Mouse (Mus musculus): ENCODE results near the gene Tec. TPM values are rescaled to one million over a fixed set of nuclear protein-coding genes. Genes with fewer than 3 reads are reported as not detected.

Tec gene
- polyA plus RNA-seq, 1 experiment from 2014 or later = 5.2 TPM

DNA sequence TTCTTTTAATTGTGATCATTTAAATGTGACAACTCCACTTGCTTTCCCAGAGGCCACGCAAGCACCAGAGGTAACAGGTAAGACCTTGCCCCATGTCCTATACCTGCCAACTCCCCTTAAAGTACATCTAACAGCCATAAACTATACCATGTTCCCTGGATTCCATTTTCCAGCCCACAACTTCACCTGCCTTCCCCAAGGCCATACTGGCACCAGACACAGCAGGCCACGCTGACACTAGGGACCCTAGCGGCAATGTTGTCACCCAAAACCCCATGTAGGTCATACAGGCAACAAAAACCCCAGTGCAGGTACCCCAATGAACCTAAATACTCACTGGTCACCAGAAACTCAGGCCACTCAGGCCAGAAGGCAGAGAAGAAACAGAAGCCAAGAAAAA, 32.6 kb downstream of the Tec start:
- Histone ChIP-seq H3K27ac (ENCODE audit: low read length) (no peak overlapping the region), H3K4me2 (ENCODE audit: low read depth, low read length) (no peak overlapping the region), H3K27me3 (ENCODE audit: control insufficient read depth, insufficient read depth, low read depth, low read length) (no peaks in the 10 kb centered on the region), H3K4me1 (ENCODE audit: control insufficient read depth, low read depth, low read length) (peaks cover 10% of the 10 kb centered on the region), H3K9ac (ENCODE audit: low read depth, low read length) (no peak overlapping the region), H3K9me3 (replicated peaks; ENCODE audit: control insufficient read depth, low read length) (no peaks in the 10 kb centered on the region), H3K36me3 (ENCODE audit: control insufficient read depth, insufficient read depth) (no peaks in the 10 kb centered on the region), H3K4me3 (ENCODE audit: low read depth, low read length) (no peak overlapping the region)
- WGBS (ENCODE audit: insufficient replicate concordance) = 79% methylated on average over 3 of the region's 3 CpGs
- ATAC-seq (ENCODE audit: low read depth) = no peak

DNA sequence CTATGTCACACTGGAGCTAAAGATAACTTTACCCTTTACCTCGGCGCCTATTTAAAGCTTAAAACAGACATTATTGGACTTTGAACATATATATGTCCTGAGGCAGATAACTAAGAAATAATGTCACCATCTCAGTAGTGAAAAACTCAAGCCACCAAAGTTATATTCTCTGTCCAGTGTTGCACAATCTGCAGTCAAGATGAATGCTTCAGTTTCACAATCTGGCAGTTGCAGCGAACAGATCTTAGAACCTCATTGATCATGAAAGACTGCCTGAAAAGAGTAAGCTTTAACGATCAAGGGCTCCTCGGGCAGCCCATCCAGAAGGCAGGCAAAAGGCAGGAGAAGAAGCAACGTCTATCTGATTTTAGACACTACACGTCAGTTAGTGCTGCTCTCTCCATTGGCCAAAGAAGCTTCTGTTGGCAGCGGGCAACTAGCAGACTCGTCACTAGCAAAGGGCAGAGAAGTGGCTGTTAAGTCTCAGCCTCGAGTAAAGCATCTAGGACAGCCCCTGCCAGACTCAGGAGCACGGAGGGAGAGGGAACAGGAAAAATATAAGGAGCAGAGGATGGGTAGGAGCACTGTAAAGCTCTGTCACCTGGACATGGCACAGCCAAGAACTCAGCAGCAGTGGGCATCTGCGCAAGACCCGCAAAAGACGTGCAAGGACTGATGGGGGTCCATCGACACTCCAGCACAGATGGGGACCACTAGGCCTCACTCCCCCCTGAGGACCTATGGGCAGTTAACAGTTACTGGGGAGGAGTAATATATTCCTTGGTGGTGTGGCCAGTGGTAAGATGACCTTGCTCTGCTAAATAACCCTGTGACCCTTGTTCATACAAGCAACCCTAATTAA, 35.1 kb downstream of the Tec start:
- H3K4me2 ChIP-seq (ENCODE audit: low read depth, low read length) = no peak overlapping the region
- H3K9ac ChIP-seq (ENCODE audit: low read depth, low read length) = no peak overlapping the region
- no peaks in the 10 kb centered on the region for H3K27me3 ChIP-seq (ENCODE audit: control insufficient read depth, insufficient read depth, low read depth, low read length)
- H3K36me3 ChIP-seq (ENCODE audit: control insufficient read depth, insufficient read depth) = no peaks in the 10 kb centered on the region
- no peak for ATAC-seq (ENCODE audit: low read depth)
- no peak overlapping the region for H3K4me3 ChIP-seq (ENCODE audit: low read depth, low read length)
- H3K9me3 ChIP-seq (replicated peaks; ENCODE audit: control insufficient read depth, low read length) = no peaks in the 10 kb centered on the region
- 44% methylated on average over 15 of the region's 15 CpGs for WGBS (ENCODE audit: insufficient replicate concordance)
- H3K27ac ChIP-seq (ENCODE audit: low read length) = peak overlapping the region; percentile 35; the same call in 1 of the 2 replicates
- H3K4me1 ChIP-seq (ENCODE audit: control insufficient read depth, low read depth, low read length) = peaks cover 10% of the 10 kb centered on the region

DNA sequence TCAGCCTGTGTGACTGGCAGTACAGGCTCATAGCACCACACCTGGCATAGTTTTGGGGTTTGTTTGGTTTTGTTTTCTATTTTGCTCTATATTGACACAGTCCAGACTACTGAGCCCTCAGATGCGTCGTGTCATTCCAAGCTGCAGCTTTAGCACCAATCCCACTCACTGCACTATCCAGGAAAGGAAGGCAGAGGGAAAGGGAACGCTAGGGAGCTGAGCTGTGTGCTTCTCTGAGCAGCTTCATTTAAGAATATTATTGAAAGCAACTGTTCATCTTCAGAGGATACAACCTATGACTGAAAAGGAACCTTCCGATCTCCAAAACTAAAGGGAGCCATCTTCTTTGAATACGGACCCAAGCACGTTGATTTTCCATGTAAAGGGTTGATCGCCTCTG, 36.1 kb downstream of the Tec start:
- Histone ChIP-seq H3K4me3 (ENCODE audit: low read depth, low read length) (no peak overlapping the region), H3K9ac (ENCODE audit: low read depth, low read length) (no peak overlapping the region), H3K27me3 (ENCODE audit: control insufficient read depth, insufficient read depth, low read depth, low read length) (no peaks in the 10 kb centered on the region), H3K9me3 (replicated peaks; ENCODE audit: control insufficient read depth, low read length) (no peaks in the 10 kb centered on the region), H3K4me1 (ENCODE audit: control insufficient read depth, low read depth, low read length) (peaks cover 10% of the 10 kb centered on the region), H3K36me3 (ENCODE audit: control insufficient read depth, insufficient read depth) (no peaks in the 10 kb centered on the region), H3K27ac (ENCODE audit: low read length) (no peak overlapping the region), H3K4me2 (ENCODE audit: low read depth, low read length) (no peak overlapping the region)
- ATAC-seq (ENCODE audit: low read depth) = no peak
- WGBS (ENCODE audit: insufficient replicate concordance) = 72% methylated on average over 7 of the region's 7 CpGs

DNA sequence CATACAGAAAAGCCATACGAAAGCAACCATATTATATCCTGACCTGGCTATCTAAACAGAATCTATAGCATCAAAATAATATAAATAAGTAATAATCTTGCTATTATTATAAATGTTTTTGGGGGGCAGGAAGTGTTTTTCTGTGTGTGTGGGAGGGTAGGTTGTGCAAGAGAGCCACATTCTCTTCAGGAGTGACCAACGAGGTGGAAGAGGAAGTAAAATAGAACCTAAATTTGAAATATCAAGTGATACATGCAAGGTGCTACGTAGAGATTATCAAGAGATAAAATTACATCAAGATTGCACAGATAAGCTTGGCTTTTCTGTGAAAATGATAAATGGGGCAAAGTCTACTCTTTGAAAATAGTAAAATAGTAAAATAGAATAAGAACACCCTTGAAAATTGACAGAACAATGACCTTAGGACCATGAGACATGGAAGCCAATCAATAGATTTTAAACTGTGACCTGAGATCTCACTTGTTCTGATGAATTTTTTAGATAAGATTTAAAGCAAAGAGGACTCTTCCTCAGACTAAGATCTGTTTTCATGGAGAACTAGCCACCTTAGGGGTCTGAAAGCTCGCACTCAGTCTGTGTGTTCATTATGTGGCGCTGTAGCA, 37.2 kb downstream of the Tec start:
- ATAC-seq (ENCODE audit: low read depth) = no peak
- no peak overlapping the region for H3K27ac ChIP-seq (ENCODE audit: low read length)
- WGBS (ENCODE audit: insufficient replicate concordance) = 55% methylated on average over 5 of the region's 5 CpGs

DNA sequence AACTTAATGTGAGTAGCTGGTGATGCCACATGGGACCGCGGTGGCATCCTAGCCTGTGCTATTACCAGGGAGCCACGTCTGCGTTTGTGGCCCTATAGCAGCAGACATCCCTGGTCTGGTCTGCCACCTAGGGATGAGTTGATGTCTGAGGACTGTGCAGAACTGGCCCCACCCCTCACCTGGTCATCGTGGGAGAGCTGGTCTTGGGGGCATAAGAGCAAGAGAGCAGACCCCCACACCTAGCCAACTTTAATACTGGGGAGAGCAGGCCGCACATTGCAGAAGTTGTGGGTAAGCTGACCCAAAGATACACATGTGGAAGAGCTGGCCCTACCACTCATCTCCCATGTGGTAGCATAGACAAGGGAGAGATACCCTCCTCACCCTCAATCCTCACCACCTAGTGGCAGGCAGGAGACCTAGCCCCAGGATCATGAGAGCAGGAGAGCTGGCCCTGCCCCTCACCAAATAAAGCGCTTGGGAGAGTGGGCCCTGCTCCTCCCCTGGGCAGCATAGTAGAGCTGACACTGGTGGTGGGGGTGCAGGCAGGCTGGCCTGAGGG, 38.7 kb downstream of the Tec start:
- H3K9ac ChIP-seq (ENCODE audit: low read depth, low read length) = no peak overlapping the region

More for the DNA sequence above, 37.2 kb downstream of the Tec start:
- no peaks in the 10 kb centered on the region for H3K27me3 ChIP-seq (ENCODE audit: control insufficient read depth, insufficient read depth, low read depth, low read length)
- no peak overlapping the region for H3K4me3 ChIP-seq (ENCODE audit: low read depth, low read length)
- H3K4me1 ChIP-seq (ENCODE audit: control insufficient read depth, low read depth, low read length) = peaks cover 10% of the 10 kb centered on the region
- H3K9ac ChIP-seq (ENCODE audit: low read depth, low read length) = no peak overlapping the region
- no peaks in the 10 kb centered on the region for H3K36me3 ChIP-seq (ENCODE audit: control insufficient read depth, insufficient read depth)
- no peak overlapping the region for H3K4me2 ChIP-seq (ENCODE audit: low read depth, low read length)
- no peaks in the 10 kb centered on the region for H3K9me3 ChIP-seq (replicated peaks; ENCODE audit: control insufficient read depth, low read length)

DNA sequence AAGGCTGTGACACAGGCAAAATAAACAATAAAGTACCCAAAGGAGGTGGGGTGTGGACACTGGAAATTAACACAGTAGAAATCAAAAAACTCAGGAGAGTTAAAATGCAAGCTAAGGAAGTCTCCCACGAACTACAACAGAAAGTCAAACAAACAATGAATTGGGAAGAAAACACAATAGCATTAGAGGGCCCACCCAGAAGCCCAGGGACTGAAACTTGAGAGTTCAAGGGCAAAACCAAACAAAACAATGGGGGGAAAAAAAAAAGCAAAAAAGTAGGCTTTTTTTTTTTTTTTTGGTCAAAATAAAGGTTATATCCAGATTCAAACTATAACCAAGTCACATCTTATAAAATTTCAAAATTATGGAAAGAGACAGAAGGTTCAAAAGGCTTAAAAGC, 39.9 kb downstream of the Tec start:
- WGBS (ENCODE audit: insufficient replicate concordance) = 46% methylated on average over 1 of the region's 1 CpGs
- no peak overlapping the region for H3K4me3 ChIP-seq (ENCODE audit: low read depth, low read length)

More for the DNA sequence above, 38.7 kb downstream of the Tec start:
- no peak for ATAC-seq (ENCODE audit: low read depth)
- Histone ChIP-seq H3K27me3 (ENCODE audit: control insufficient read depth, insufficient read depth, low read depth, low read length) (no peaks in the 10 kb centered on the region), H3K36me3 (ENCODE audit: control insufficient read depth, insufficient read depth) (no peaks in the 10 kb centered on the region), H3K27ac (ENCODE audit: low read length) (no peak overlapping the region), H3K4me1 (ENCODE audit: control insufficient read depth, low read depth, low read length) (peaks cover 10% of the 10 kb centered on the region), H3K4me2 (ENCODE audit: low read depth, low read length) (no peak overlapping the region), H3K9me3 (replicated peaks; ENCODE audit: control insufficient read depth, low read length) (no peaks in the 10 kb centered on the region), H3K4me3 (ENCODE audit: low read depth, low read length) (no peak overlapping the region)
- WGBS (ENCODE audit: insufficient replicate concordance) = 69% methylated on average over 7 of the region's 7 CpGs

DNA sequence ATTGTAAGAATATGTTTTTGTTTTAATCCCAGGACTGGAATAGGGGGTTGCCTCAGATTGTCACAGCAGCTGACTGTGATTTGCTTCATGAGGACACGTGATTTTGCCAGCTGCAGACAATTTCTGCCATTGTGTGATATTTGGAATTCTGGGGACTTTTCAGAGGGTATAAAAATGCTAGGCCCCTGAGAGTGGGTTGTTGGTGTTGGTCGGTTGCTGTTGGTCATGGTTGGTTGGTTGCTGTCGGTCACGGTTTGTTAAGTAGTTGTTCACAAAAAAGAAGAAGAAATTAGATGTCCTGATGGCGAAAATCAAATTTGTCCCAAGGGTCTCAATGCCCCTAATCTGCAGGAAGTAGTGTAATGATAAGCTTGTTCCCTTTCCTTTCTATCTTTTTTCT, 40.8 kb downstream of the Tec start:
- Histone ChIP-seq H3K4me3 (ENCODE audit: low read depth, low read length) (no peak overlapping the region), H3K36me3 (ENCODE audit: control insufficient read depth, insufficient read depth) (no peaks in the 10 kb centered on the region), H3K4me2 (ENCODE audit: low read depth, low read length) (no peak overlapping the region), H3K9ac (ENCODE audit: low read depth, low read length) (no peak overlapping the region), H3K4me1 (ENCODE audit: control insufficient read depth, low read depth, low read length) (no peaks in the 10 kb centered on the region; the same call in 1 of the 2 replicates), H3K9me3 (replicated peaks; ENCODE audit: control insufficient read depth, low read length) (no peaks in the 10 kb centered on the region), H3K27me3 (ENCODE audit: control insufficient read depth, insufficient read depth, low read depth, low read length) (no peaks in the 10 kb centered on the region), H3K27ac (ENCODE audit: low read length) (no peak overlapping the region)
- ATAC-seq (ENCODE audit: low read depth) = no peak
- WGBS (ENCODE audit: insufficient replicate concordance) = 61% methylated on average over 5 of the region's 5 CpGs

More for the DNA sequence above, 39.9 kb downstream of the Tec start:
- ATAC-seq (ENCODE audit: low read depth) = no peak
- Histone ChIP-seq H3K4me2 (ENCODE audit: low read depth, low read length) (no peak overlapping the region), H3K9me3 (replicated peaks; ENCODE audit: control insufficient read depth, low read length) (no peaks in the 10 kb centered on the region), H3K36me3 (ENCODE audit: control insufficient read depth, insufficient read depth) (no peaks in the 10 kb centered on the region), H3K27ac (ENCODE audit: low read length) (no peak overlapping the region), H3K4me1 (ENCODE audit: control insufficient read depth, low read depth, low read length) (peaks cover 8% of the 10 kb centered on the region), H3K27me3 (ENCODE audit: control insufficient read depth, insufficient read depth, low read depth, low read length) (no peaks in the 10 kb centered on the region), H3K9ac (ENCODE audit: low read depth, low read length) (no peak overlapping the region)

DNA sequence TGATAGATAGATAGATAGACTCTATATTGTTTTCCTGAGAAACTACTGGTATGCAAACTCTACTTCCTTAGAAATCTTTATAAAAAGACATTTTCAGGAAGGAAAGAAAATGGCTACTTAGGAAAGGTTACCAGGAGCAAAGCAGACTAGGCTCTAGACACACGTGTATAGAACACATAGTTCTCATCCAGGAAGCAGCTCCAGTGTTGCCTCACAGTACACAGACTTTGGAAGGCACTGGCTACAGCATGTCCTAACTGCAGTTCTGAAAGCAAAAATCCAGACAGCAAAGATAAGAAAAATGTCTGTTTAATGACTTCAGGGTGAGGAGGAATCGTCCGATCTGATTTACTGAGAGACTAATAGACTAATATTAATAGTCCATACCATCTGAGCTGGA, 41.8 kb downstream of the Tec start:
- no peaks in the 10 kb centered on the region for H3K4me1 ChIP-seq (ENCODE audit: control insufficient read depth, low read depth, low read length)
- ATAC-seq (ENCODE audit: low read depth) = peak; percentile 64; the same call in 1 of the 2 replicates
- H3K4me2 ChIP-seq (ENCODE audit: low read depth, low read length) = no peak overlapping the region
- WGBS (ENCODE audit: insufficient replicate concordance) = 69% methylated on average over 3 of the region's 3 CpGs
- no peak overlapping the region for H3K9ac ChIP-seq (ENCODE audit: low read depth, low read length)
- H3K36me3 ChIP-seq (ENCODE audit: control insufficient read depth, insufficient read depth) = no peaks in the 10 kb centered on the region
- H3K4me3 ChIP-seq (ENCODE audit: low read depth, low read length) = no peak overlapping the region
- H3K9me3 ChIP-seq (replicated peaks; ENCODE audit: control insufficient read depth, low read length) = no peaks in the 10 kb centered on the region
- no peak overlapping the region for H3K27ac ChIP-seq (ENCODE audit: low read length)
- H3K27me3 ChIP-seq (ENCODE audit: control insufficient read depth, insufficient read depth, low read depth, low read length) = no peaks in the 10 kb centered on the region

DNA sequence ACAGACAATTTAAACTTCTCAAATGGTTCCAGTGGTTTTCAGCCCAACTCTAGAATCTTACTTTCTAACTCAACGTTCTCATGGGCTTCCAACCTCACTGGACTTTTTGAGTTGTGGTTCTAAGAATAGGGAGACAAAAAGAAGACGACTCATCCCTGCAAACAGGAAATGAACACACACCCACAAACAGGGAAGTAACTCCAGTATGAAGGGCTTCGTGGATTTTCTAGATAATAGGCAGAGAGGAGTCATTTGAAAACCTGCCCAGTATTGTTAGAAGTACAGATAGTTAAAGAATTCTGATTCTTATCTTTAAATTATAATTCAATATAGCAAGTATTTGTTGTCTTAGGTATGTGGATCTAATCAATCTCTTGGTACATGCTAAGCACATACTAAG, 47.6 kb downstream of the Tec start:
- 15% methylated on average over 3 of the region's 3 CpGs for WGBS (ENCODE audit: insufficient replicate concordance)

More for the DNA sequence above, 47.6 kb downstream of the Tec start:
- H3K9me3 ChIP-seq (replicated peaks; ENCODE audit: control insufficient read depth, low read length) = no peaks in the 10 kb centered on the region
- no peak overlapping the region for H3K4me3 ChIP-seq (ENCODE audit: low read depth, low read length)
- ATAC-seq (ENCODE audit: low read depth) = no peak
- no peaks in the 10 kb centered on the region; the same call in none of the 2 replicates for H3K4me1 ChIP-seq (ENCODE audit: control insufficient read depth, low read depth, low read length)
- H3K4me2 ChIP-seq (ENCODE audit: low read depth, low read length) = no peak overlapping the region
- H3K9ac ChIP-seq (ENCODE audit: low read depth, low read length) = no peak overlapping the region
- no peaks in the 10 kb centered on the region for H3K36me3 ChIP-seq (ENCODE audit: control insufficient read depth, insufficient read depth)
- H3K27me3 ChIP-seq (ENCODE audit: control insufficient read depth, insufficient read depth, low read depth, low read length) = no peaks in the 10 kb centered on the region
- peak overlapping the region; percentile 38; the same call in 1 of the 2 replicates for H3K27ac ChIP-seq (ENCODE audit: low read length)
